Mouse (Mus musculus) skeletal muscle tissue, postnatal 0 days (tissue): ENCODE results near the gene Slc25a25. TPM values are rescaled to one million over a fixed set of nuclear protein-coding genes. Genes with fewer than 3 reads are reported as not detected.

ENCODE experiments used
- polyA plus RNA-seq: library from polyadenylated mRNA; unstranded; fragments of >200 nt; fragmentation: Nextera tagmentation; extraction: Ambion mirVana; gene quantifications from 2 replicates; pipeline ENCODE4 v1.2.1, GENCODE M21; 2015

The Slc25a25 gene
- 6.7 and 10.8 TPM in 2 replicates for polyA plus RNA-seq

GRCm38 (mm10) chr2:32450881-32451844 lies at the start of gene Slc25a25:
TSS of gene Slc25a25 (minus strand) at chr2:32451445.

GRCm38 (mm10) chr2:32449761-32450754 lies 1.2 kb downstream of the Slc25a25 start, which contains the start of gene Naif1:
TSS of gene Naif1 (plus strand) at chr2:32450457.

GRCm38 (mm10) chr2:32395484-32395945 lies 55.7 kb downstream of the Slc25a25 start, which contains the start of gene Ptges2:
TSS of gene Ptges2 (plus strand) at chr2:32395896.

GRCm38 (mm10) chr2:32387706-32388490 lies 63.3 kb downstream of the Slc25a25 start, which contains the start of gene Lcn2:
TSS of gene Lcn2 (minus strand) at chr2:32388252.

GRCm38 (mm10) chr2:32381775-32382223 lies 69.4 kb downstream of the Slc25a25 start, which contains the start of gene 1110008P14Rik:
TSS of gene 1110008P14Rik (minus strand) at chr2:32381938.

Other genes starting within 250 kb of the Slc25a25 start
- gene Pomt1, start 214.9 kb downstream of the Slc25a25 start, polyA plus RNA-seq: 8.9 and 12.6 TPM in 2 replicates
- 29.8 and 49.7 TPM in 2 replicates for gene Uck1, start 191.3 kb downstream of the Slc25a25 start, polyA plus RNA-seq
- gene Golga2, start 164.1 kb downstream of the Slc25a25 start, polyA plus RNA-seq: 24.9 and 25.5 TPM in 2 replicates
- gene Swi5, start 163.4 kb downstream of the Slc25a25 start, polyA plus RNA-seq: 184 and 245 TPM in 2 replicates
- gene Ciz1, start 99.1 kb downstream of the Slc25a25 start, polyA plus RNA-seq: 49.4 and 53.8 TPM in 2 replicates
- 6.6 and 8.2 TPM in 2 replicates for gene Dnm1, start 98.1 kb downstream of the Slc25a25 start, polyA plus RNA-seq
- gene 1110008P14Rik, start 69.5 kb downstream of the Slc25a25 start, polyA plus RNA-seq: 156 and 159 TPM in 2 replicates
- gene Lcn2, start 63.2 kb downstream of the Slc25a25 start, polyA plus RNA-seq: 9.3 and 20.6 TPM in 2 replicates
- 48.2 and 52.8 TPM in 2 replicates for gene Ptges2, start 55.5 kb downstream of the Slc25a25 start, polyA plus RNA-seq
- 3.3 and 3.5 TPM in 2 replicates for gene Naif1, start 988 bp downstream of the Slc25a25 start, polyA plus RNA-seq
- 1.8 and 3.1 TPM in 2 replicates for gene Fam102a, start 83.9 kb upstream of the Slc25a25 start, polyA plus RNA-seq
- gene Dpm2, start 119.4 kb upstream of the Slc25a25 start, polyA plus RNA-seq: 50.5 and 51.5 TPM in 2 replicates
- gene Pip5kl1, start 123.4 kb upstream of the Slc25a25 start, polyA plus RNA-seq: not detected in 2 replicates
- gene 9430097D07Rik, start 124.2 kb upstream of the Slc25a25 start, polyA plus RNA-seq: not detected in 2 replicates
- 72.8 and 75.4 TPM in 2 replicates for gene St6galnac4, start 135.7 kb upstream of the Slc25a25 start, polyA plus RNA-seq
- gene St6galnac6, start 148.3 kb upstream of the Slc25a25 start, polyA plus RNA-seq: 30.5 and 35.3 TPM in 2 replicates
- gene Ak1, start 170.3 kb upstream of the Slc25a25 start, polyA plus RNA-seq: 1,121 and 1,290 TPM in 2 replicates
- 53.3 and 56.7 TPM in 2 replicates for gene Eng, start 195.2 kb upstream of the Slc25a25 start, polyA plus RNA-seq